Mouse (Mus musculus) kidney, embryonic 14.5 days (tissue): ENCODE data around the gene Lgals4. TPM values are rescaled to one million over a fixed set of nuclear protein-coding genes. Genes with fewer than 3 reads are reported as not detected.
"Not testable (repeated sequence)": the region's sequence is repeated elsewhere in the genome, so short reads cannot be mapped to it uniquely, and the experiment has no call there.

ENCODE experiments used
- ATAC-seq: fragments of 200-750 bp; cut with Nextera tagmentation; 2 replicates; pipeline ENCODE4 v1.8.0; 2017; ENCODE audit warnings: moderate number of reproducible peaks, mild to moderate bottlenecking, moderate TSS enrichment, moderate library complexity; ENCODE audit not compliant: low FRiP score, low TSS enrichment
- H3K27ac ChIP-seq: fragments of 300-500 bp; sonication (generic); 2 replicates; pipeline ENCODE4 v1.5.1; 2014; ENCODE audit warnings: low read depth, mild to moderate bottlenecking, low read length, moderate library complexity, mixed read lengths
- H3K27me3 ChIP-seq: fragments of 300-500 bp; sonication (generic); 2 replicates; pipeline ENCODE4 v1.6.1; 2014; ENCODE audit warnings: mild to moderate bottlenecking, low read length; ENCODE audit not compliant: control insufficient read depth, insufficient read depth
- H3K36me3 ChIP-seq: fragments of 300-500 bp; sonication (generic); 2 replicates; pipeline ENCODE4 v1.6.1; 2014; ENCODE audit warnings: low read length, mixed read lengths; ENCODE audit not compliant: control insufficient read depth, insufficient read depth
- H3K4me1 ChIP-seq: fragments of 300-500 bp; sonication (generic); 2 replicates; pipeline ENCODE4 v1.6.1; 2014; ENCODE audit warnings: low read length, mixed read lengths; ENCODE audit not compliant: control insufficient read depth, insufficient read depth
- H3K4me2 ChIP-seq: fragments of 300-500 bp; sonication (generic); replicated peaks from 2 replicates; pipeline ENCODE4 v1.6.1; 2014; ENCODE audit warnings: low read depth, mild to moderate bottlenecking, low read length
- H3K4me3 ChIP-seq: fragments of 300-500 bp; sonication (generic); 2 replicates; pipeline ENCODE4 v1.5.1; 2014; ENCODE audit warnings: mild to moderate bottlenecking, low read length
- H3K9ac ChIP-seq: fragments of 300-500 bp; sonication (generic); 2 replicates; pipeline ENCODE4 v1.6.1; 2014; ENCODE audit warnings: low read depth, mild to moderate bottlenecking, low read length, moderate library complexity
- H3K9me3 ChIP-seq: fragments of 300-500 bp; sonication (generic); 2 replicates; pipeline ENCODE4 v1.6.1; 2016; ENCODE audit warnings: low read length; ENCODE audit not compliant: control insufficient read depth
- WGBS: fragments of 180-500 bp; shearing (Covaris S2); extraction: QIAGEN DNeasy Blood & Tissue Kit; methylation state at CpG from one replicate; pipeline ENCODE4 v1.1.7; 2014; 5-methylcytosine and 5-hydroxymethylcytosine counted together
- polyA plus RNA-seq: library from polyadenylated mRNA; unstranded; fragments of >200 nt; fragmentation: Nextera tagmentation; extraction: Ambion mirVana; gene quantifications from 2 replicates; pipeline ENCODE4 v1.2.1, GENCODE M21; 2014

Lgals4 gene
- polyA plus RNA-seq, 1 experiment from 2014 or later, result 3.9 TPM

- Histone ChIP-seq H3K27ac (no peak overlapping the region), H3K9me3 (peaks cover 4% of the 10 kb centered on the region; the same call in 1 of the 2 replicates), H3K9ac (peak overlapping the region; percentile 40; the same call in 1 of the 2 replicates), H3K4me2 (peak overlapping the region; percentile 41), H3K4me3 (peak overlapping the region; percentile 25; the same call in 1 of the 2 replicates), H3K4me1 (peaks cover 12% of the 10 kb centered on the region), H3K27me3 (no peaks in the 10 kb centered on the region), H3K36me3 (no peaks in the 10 kb centered on the region)
- peak; percentile 67 for ATAC-seq
- WGBS, result 32% methylated on average over 33 of the region's 33 CpGs
These were observed 32.0 kb downstream of the Lgals4 start for GRCm38 (mm10) chr7:28865481-28866300.

- peaks cover 12% of the 10 kb centered on the region for H3K4me1 ChIP-seq
- 90% methylated on average over 28 of the region's 28 CpGs for WGBS
- no peak overlapping the region for H3K4me3 ChIP-seq
- no peak overlapping the region for H3K27ac ChIP-seq
- no peaks in the 10 kb centered on the region for H3K36me3 ChIP-seq
- no peaks in the 10 kb centered on the region for H3K27me3 ChIP-seq
- H3K9me3 ChIP-seq, result no peaks in the 10 kb centered on the region
- no peak overlapping the region for H3K4me2 ChIP-seq
- ATAC-seq, result no peak
- no peak overlapping the region for H3K9ac ChIP-seq
These were observed 33.3 kb downstream of the Lgals4 start for GRCm38 (mm10) chr7:28866769-28867507.

DNA sequence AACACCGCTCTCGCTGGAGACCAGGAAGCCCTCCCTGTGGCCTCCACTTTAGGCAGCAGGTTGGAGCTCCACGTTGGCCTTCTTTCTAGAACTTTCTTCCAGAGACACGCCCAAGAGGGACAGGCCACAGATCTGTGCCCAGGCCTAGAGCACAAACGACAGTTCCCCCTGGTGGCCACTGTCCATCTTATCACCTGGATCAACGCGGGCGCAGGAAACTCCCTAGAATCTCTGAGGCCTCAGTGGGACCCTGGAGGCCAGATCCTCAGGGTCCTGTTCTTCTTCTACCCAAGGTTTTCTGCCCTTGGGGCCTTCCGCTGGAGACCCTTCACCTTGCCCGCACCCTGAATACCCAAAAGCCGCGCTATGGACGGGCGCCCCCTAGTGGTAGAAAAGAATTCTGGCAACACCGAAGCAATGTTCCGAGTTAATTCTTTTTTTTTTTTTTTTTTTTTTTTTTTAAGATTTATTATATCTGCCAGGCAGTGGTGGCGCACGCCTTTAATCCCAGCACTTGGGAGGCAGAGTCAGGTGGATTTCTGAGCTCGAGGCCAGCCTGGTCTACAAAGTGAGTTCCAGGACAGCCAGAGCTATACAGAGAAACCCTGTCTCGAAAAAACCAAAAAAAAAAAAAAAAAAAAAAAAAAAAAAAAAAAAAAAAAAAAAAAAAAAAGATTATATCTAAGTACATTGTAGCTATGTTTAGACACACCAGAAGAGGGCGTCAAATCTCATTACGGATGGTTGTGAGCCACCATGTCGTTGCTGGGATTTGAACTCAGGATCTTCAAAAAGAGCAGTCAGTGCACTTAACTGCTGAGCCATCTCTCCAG lies 34.1 kb downstream of the Lgals4 start:
- H3K4me1 ChIP-seq, result peaks cover 12% of the 10 kb centered on the region
- not testable (repeated sequence) for H3K27ac ChIP-seq, H3K4me3 ChIP-seq, H3K36me3 ChIP-seq, H3K4me2 ChIP-seq, H3K9ac ChIP-seq, H3K9me3 ChIP-seq, H3K27me3 ChIP-seq
- 33% methylated on average over 23 of the region's 23 CpGs for WGBS
- ATAC-seq, result peak; percentile 37; the same call in 1 of the 2 replicates

GRCm38 (mm10) chr7:28870901-28871664 lies 37.4 kb downstream of the Lgals4 start:
- Histone ChIP-seq H3K9me3 (no peaks in the 10 kb centered on the region), H3K4me2 (no peak overlapping the region), H3K4me3 (no peak overlapping the region), H3K4me1 (no peaks in the 10 kb centered on the region; the same call in 1 of the 2 replicates), H3K27me3 (no peaks in the 10 kb centered on the region), H3K36me3 (no peaks in the 10 kb centered on the region), H3K27ac (no peak overlapping the region), H3K9ac (no peak overlapping the region)
- 90% methylated on average over 24 of the region's 24 CpGs for WGBS
- ATAC-seq, result no peak

- Histone ChIP-seq H3K4me3 (no peak overlapping the region), H3K27me3 (no peaks in the 10 kb centered on the region), H3K9ac (no peak overlapping the region), H3K4me2 (no peak overlapping the region), H3K36me3 (no peaks in the 10 kb centered on the region), H3K4me1 (no peaks in the 10 kb centered on the region), H3K27ac (no peak overlapping the region), H3K9me3 (no peaks in the 10 kb centered on the region)
- 68% methylated on average over 2 of the region's 2 CpGs for WGBS
- ATAC-seq, result no peak
These were observed 40.9 kb downstream of the Lgals4 start for GRCm38 (mm10) chr7:28874565-28874964.

DNA sequence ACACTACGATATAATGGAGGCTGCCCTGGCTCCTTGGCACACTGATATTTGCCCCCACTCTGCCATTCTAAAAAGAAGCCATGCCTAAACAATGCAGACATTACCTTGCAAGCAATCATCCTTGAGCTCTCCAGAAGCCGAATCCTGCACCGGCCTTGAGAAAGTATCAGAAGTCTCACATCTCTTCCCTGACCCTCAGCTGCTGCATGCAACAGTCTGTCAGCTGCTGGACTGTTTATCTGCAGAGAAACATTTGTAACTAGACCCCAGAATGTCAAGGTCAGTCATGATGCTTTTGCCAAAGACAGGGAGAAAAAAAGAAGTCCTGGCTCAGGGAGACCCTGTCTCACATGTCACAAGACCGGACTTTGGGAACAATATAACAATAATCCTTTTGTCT lies 42.4 kb downstream of the Lgals4 start:
- no peak for ATAC-seq
- no peak overlapping the region for H3K4me3 ChIP-seq
- WGBS, result 80% methylated on average over 4 of the region's 4 CpGs

GRCm38 (mm10) chr7:28877155-28877554 lies 43.5 kb downstream of the Lgals4 start:
- Histone ChIP-seq H3K36me3 (no peaks in the 10 kb centered on the region), H3K9ac (no peak overlapping the region), H3K27ac (no peak overlapping the region), H3K4me1 (peaks cover 7% of the 10 kb centered on the region; the same call in 1 of the 2 replicates), H3K4me3 (no peak overlapping the region), H3K27me3 (no peaks in the 10 kb centered on the region), H3K9me3 (no peaks in the 10 kb centered on the region), H3K4me2 (no peak overlapping the region)
- WGBS, result 85% methylated on average over 7 of the region's 7 CpGs
- ATAC-seq, result no peak

More for the DNA sequence above, 42.4 kb downstream of the Lgals4 start:
- Histone ChIP-seq H3K4me1 (0 out of 2 replicates have a peak, but pooled peaks cover 1% of the 10 kb centered on the region), H3K9me3 (no peaks in the 10 kb centered on the region), H3K27ac (no peak overlapping the region), H3K36me3 (no peaks in the 10 kb centered on the region), H3K9ac (no peak overlapping the region), H3K27me3 (no peaks in the 10 kb centered on the region), H3K4me2 (no peak overlapping the region)

DNA sequence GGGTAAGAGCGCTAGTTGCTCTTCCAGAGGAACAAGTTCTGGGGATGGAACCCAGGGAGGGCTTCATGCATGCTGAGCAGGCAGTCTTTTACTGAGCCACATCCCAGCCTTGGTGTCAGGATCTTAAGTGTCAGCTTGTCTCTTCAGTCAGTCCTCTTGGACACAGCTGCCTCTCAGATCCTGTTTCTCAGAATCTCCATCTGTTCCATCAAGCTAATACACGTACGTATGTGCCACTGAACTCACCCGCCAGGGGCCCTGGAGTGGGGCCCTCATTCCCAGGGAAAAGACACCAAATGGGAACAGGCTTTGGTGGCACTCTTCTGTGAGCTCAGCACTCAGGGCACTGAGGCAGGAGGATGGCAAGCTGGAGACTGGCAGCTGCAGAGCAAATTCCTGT lies 44.2 kb downstream of the Lgals4 start:
- Histone ChIP-seq H3K36me3 (no peaks in the 10 kb centered on the region), H3K4me1 (peaks cover 7% of the 10 kb centered on the region; the same call in 1 of the 2 replicates), H3K27me3 (no peaks in the 10 kb centered on the region), H3K4me3 (no peak overlapping the region), H3K4me2 (no peak overlapping the region), H3K9me3 (no peaks in the 10 kb centered on the region), H3K9ac (no peak overlapping the region), H3K27ac (no peak overlapping the region)
- no peak for ATAC-seq
- 63% methylated on average over 4 of the region's 4 CpGs for whole genome bisulfite sequencing
